Mouse (Mus musculus): Measurements from ENCODE around the gene Herc3. TPM values are rescaled to one million over a fixed set of nuclear protein-coding genes. Genes with fewer than 3 reads are reported as not detected.

Gene Herc3
- total and polyA plus RNA-seq, 3 experiments, result 1.9 to 5.7 TPM; not detected in 1

- Histone ChIP-seq H3K9me3 (replicated peaks; ENCODE audit: insufficient read depth, low read length) (no peaks in the 10 kb centered on the region), H3K27me3 (ENCODE audit: control insufficient read depth in 1 of 2, insufficient read depth in 2 of 2, low read length in 2 of 2) (no peaks in the 10 kb centered on the region), H3K79me2 (ENCODE audit: control insufficient read depth, insufficient read depth, low read length, poor library complexity) (no peaks in the 10 kb centered on the region), H3K4me1 (ENCODE audit: control insufficient read depth in 1 of 2, insufficient read depth in 2 of 2, low read length in 2 of 2) (peaks cover 17 to 24% of the 10 kb centered on the region in 2 experiments), H3K9ac (ENCODE audit: control insufficient read depth, low read depth, low read length, poor library complexity, severe bottlenecking) (no peak overlapping the region), H3K36me3 (ENCODE audit: control insufficient read depth in 1 of 2, insufficient read depth in 2 of 2, low read length in 2 of 2) (peaks cover 0 to 33% of the 10 kb centered on the region in 2 experiments; a peak in 2 of 4 replicates), H3K4me3 (ENCODE audit: control insufficient read depth in 1 of 2, insufficient read depth in 1 of 2, low read depth in 2 of 2, low read length in 2 of 2) (no peak overlapping the region), H3K27ac (ENCODE audit: control insufficient read depth, low read depth, low read length) (no peak overlapping the region)
- TF ChIP-seq NELFE (IDR thresholded peaks at IDR 0.05; ENCODE audit: low read depth, low read length), result no peak
- DNase-seq (ENCODE audit: low read depth, low spot score), result no peak
Measured at GRCm38 (mm10) chr6:58920735-58921134, 89.5 kb downstream of the Herc3 start.

- TF ChIP-seq CTCF (IDR thresholded peaks at IDR 0.05 in 2 of 3, conservative IDR thresholded peaks at IDR 0.05 in 1 of 3; ENCODE audit: control insufficient read depth in 1 of 3, insufficient read depth in 1 of 3, low read depth in 2 of 3, low read length in 3 of 3, poor library complexity in 1 of 3, severe bottlenecking in 1 of 3), result peak in 2 of 3 experiments; percentile 12 to 40; a peak in 3 of 6 replicates
- TF ChIP-seq POLR2A (IDR thresholded peaks at IDR 0.05; ENCODE audit: control insufficient read depth in 1 of 2, insufficient read depth in 1 of 2, low read depth in 1 of 2, low read length in 2 of 2, poor library complexity in 1 of 2), result no peak
- TF ChIP-seq MAX (IDR thresholded peaks at IDR 0.05; ENCODE audit: low read length), result no peak
- no peak for TF ChIP-seq MEF2A (IDR thresholded peaks at IDR 0.05; ENCODE audit: extremely low read depth, insufficient replicate concordance, low read depth, low read length, poor library complexity, severe bottlenecking)
- no peak for TF ChIP-seq EP300 (IDR thresholded peaks at IDR 0.05; ENCODE audit: low read depth in 1 of 2, low read length in 2 of 2)
- TF ChIP-seq E2F4 (IDR thresholded peaks at IDR 0.05; ENCODE audit: borderline replicate concordance, low read depth, low read length), result no peak
- no peak for TF ChIP-seq POLR2AphosphoS5 (IDR thresholded peaks at IDR 0.05; ENCODE audit: borderline replicate concordance, low read depth, low read length)
- no peak for TF ChIP-seq TCF12 (IDR thresholded peaks at IDR 0.05; ENCODE audit: low read depth, low read length)
- TF ChIP-seq NRF1 (IDR thresholded peaks at IDR 0.05; ENCODE audit: insufficient read depth, low read depth, low read length, poor library complexity, severe bottlenecking), result peak; percentile 31; the same call in 1 of the 2 replicates
- no peak for TF ChIP-seq CHD1 (IDR thresholded peaks at IDR 0.05; ENCODE audit: low read depth, low read length)
- no peak for TF ChIP-seq ZNF384 (IDR thresholded peaks at IDR 0.05; ENCODE audit: low read depth, low read length)
- TF ChIP-seq TBP (IDR thresholded peaks at IDR 0.05; ENCODE audit: low read depth, low read length), result no peak
- TF ChIP-seq MXI1 (IDR thresholded peaks at IDR 0.05; ENCODE audit: low read depth, low read length), result no peak
- no peak for TF ChIP-seq USF1 (IDR thresholded peaks at IDR 0.05; ENCODE audit: low read depth, low read length)
- TF ChIP-seq POLR2AphosphoS2 (IDR thresholded peaks at IDR 0.05; ENCODE audit: low read length), result no peak
- no peak for TF ChIP-seq MYC (IDR thresholded peaks at IDR 0.05; ENCODE audit: low read depth, low read length)
- TF ChIP-seq ELF1 (IDR thresholded peaks at IDR 0.05; ENCODE audit: low read depth, low read length), result no peak
- TF ChIP-seq MAZ (IDR thresholded peaks at IDR 0.05; ENCODE audit: low read depth, low read length), result no peak
- no peaks in the 10 kb centered on the region for H3K27me3 ChIP-seq (ENCODE audit: control insufficient read depth in 1 of 2, insufficient read depth in 2 of 2, low read length in 2 of 2)
- H3K79me2 ChIP-seq (ENCODE audit: control insufficient read depth, insufficient read depth, low read length, poor library complexity), result no peaks in the 10 kb centered on the region
Measured at GRCm38 (mm10) chr6:58921623-58922022, 90.4 kb downstream of the Herc3 start.

More at GRCm38 (mm10) chr6:58921623-58922022, 90.4 kb downstream of the Herc3 start:
- H3K9ac ChIP-seq (ENCODE audit: control insufficient read depth, low read depth, low read length, poor library complexity, severe bottlenecking), result no peak overlapping the region
- peaks cover 10 to 17% of the 10 kb centered on the region in 2 experiments for H3K4me1 ChIP-seq (ENCODE audit: control insufficient read depth in 1 of 2, insufficient read depth in 2 of 2, low read length in 2 of 2)
- no peak overlapping the region for H3K4me3 ChIP-seq (ENCODE audit: control insufficient read depth in 1 of 2, insufficient read depth in 1 of 2, low read depth in 2 of 2, low read length in 2 of 2)
- no peaks in the 10 kb centered on the region for H3K9me3 ChIP-seq (replicated peaks; ENCODE audit: insufficient read depth, low read length)
- H3K36me3 ChIP-seq (ENCODE audit: control insufficient read depth in 1 of 2, insufficient read depth in 2 of 2, low read length in 2 of 2), result peaks cover 0 to 24% of the 10 kb centered on the region in 2 experiments; a peak in 2 of 4 replicates
- DNase-seq (ENCODE audit: low read depth, low spot score), result no peak
- no peak overlapping the region for H3K27ac ChIP-seq (ENCODE audit: control insufficient read depth, low read depth, low read length)

Measured in MEL (cell line).